Mouse (Mus musculus): ENCODE results near the gene Lamtor3. TPM values are rescaled to one million over a fixed set of nuclear protein-coding genes. Genes with fewer than 3 reads are reported as not detected.

The Lamtor3 gene
- polyA plus RNA-seq, 1 experiment, result not detected

DNA sequence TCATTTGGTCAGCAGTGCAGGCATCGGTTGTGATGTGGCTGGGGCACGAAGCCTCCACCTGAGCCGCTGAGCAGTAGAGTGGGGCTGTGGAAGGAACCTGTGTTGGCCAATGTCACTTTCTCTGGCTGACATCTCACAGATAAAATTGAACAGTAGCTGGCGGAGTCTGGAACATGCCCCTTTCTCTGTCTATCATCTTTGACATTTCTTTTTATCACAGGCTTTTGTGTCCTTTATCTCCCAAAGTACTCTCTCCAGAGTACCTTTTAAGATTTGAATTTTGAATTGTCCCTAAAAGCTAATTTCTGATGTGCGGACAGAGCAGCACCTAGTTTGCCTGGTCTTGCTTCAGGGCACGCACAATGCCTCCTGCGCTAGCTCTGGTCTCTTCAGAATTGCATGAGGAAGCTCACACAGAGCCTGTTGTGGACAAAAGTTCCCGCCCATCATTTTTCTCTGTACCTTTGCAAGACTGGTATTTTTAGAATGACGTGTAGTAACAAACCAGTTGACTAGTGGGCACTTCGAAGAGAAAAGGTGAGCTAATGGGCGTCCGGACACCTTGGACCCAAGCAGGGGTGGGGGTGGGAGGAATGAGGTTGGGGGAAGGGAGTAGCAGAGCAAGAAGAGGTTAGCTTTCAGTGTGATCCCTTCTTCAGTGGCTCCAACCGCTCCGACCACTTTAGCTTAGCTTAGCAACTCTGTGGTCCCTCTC is 50.0 kb downstream of the Lamtor3 start:
- Histone ChIP-seq H3K4me3 (ENCODE audit: insufficient read depth, low read depth, low read length) (no peak overlapping the region), H3K4me1 (ENCODE audit: control insufficient read depth, insufficient read depth, low read length) (peaks cover 5% of the 10 kb centered on the region; the same call in 1 of the 2 replicates), H3K27ac (ENCODE audit: insufficient read depth, low read depth, low read length) (no peak overlapping the region)
- no peak for TF ChIP-seq CTCF (IDR thresholded peaks at IDR 0.05; ENCODE audit: insufficient read depth, low read depth, low read length)
- TF ChIP-seq POLR2A (IDR thresholded peaks at IDR 0.05; ENCODE audit: insufficient read depth, low read depth, low read length), result no peak
- WGBS, result 93% methylated on average over 14 of the region's 14 CpGs

GRCm38 (mm10) chr3:137968820-137969486 is 50.6 kb downstream of the Lamtor3 start:
- WGBS, result 88% methylated on average over 9 of the region's 9 CpGs
- TF ChIP-seq CTCF (IDR thresholded peaks at IDR 0.05; ENCODE audit: insufficient read depth, low read depth, low read length) (no peak), POLR2A (IDR thresholded peaks at IDR 0.05; ENCODE audit: insufficient read depth, low read depth, low read length) (no peak)
- Histone ChIP-seq H3K4me1 (ENCODE audit: control insufficient read depth, insufficient read depth, low read length) (peaks cover 2% of the 10 kb centered on the region; the same call in 1 of the 2 replicates), H3K27ac (ENCODE audit: insufficient read depth, low read depth, low read length) (no peak overlapping the region), H3K4me3 (ENCODE audit: insufficient read depth, low read depth, low read length) (no peak overlapping the region)

DNA sequence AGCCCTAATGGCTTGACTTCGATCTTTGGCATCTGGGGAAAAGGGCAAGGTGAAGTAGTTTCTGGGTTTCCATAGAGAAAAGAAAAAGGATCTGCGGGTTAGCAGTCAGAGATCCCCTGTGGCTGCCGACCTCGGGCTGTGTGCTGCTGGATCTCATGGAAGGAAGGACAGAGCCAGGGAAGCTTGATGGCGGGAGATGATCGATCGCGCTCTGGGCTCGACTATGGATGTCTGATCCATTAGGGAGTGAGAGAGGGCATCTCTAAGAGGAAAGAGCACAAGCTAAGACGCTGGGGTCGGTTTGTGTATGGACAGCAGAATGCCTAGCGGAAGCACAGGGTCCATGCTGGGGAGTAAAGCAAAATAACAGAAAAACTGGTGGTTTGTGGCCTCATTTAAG is 51.6 kb downstream of the Lamtor3 start:
- Histone ChIP-seq H3K4me3 (ENCODE audit: insufficient read depth, low read depth, low read length) (no peak overlapping the region), H3K4me1 (ENCODE audit: control insufficient read depth, insufficient read depth, low read length) (peaks cover 6% of the 10 kb centered on the region; the same call in 1 of the 2 replicates), H3K27ac (ENCODE audit: insufficient read depth, low read depth, low read length) (no peak overlapping the region)
- TF ChIP-seq POLR2A (IDR thresholded peaks at IDR 0.05; ENCODE audit: insufficient read depth, low read depth, low read length) (no peak), CTCF (IDR thresholded peaks at IDR 0.05; ENCODE audit: insufficient read depth, low read depth, low read length) (no peak)
- WGBS, result 64% methylated on average over 12 of the region's 12 CpGs

GRCm38 (mm10) chr3:137972224-137972623 is 53.9 kb downstream of the Lamtor3 start:
- TF ChIP-seq POLR2A (IDR thresholded peaks at IDR 0.05; ENCODE audit: insufficient read depth, low read depth, low read length), result no peak
- no peak for TF ChIP-seq CTCF (IDR thresholded peaks at IDR 0.05; ENCODE audit: insufficient read depth, low read depth, low read length)
- WGBS, result 83% methylated on average over 5 of the region's 5 CpGs

DNA sequence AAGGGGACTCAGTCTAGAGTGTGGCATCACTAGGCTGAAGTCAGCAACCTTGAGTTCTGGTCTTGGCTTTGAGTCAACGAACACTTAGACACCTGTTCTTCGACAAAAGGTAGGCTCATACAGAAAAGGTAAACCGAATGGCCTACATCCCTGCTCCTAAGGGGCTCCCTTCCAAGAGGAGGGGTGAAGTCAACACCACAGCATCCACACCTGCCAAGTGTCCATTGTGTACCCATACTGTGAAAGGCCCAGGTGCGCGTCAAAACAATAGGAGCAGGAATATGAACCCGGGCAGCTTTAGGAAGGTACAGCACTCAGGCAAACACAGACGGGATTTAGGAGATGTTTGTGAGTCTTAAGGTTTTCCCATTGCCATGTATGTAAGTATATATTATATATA is 54.7 kb downstream of the Lamtor3 start:
- Histone ChIP-seq H3K4me1 (ENCODE audit: control insufficient read depth, insufficient read depth, low read length) (peaks cover 15% of the 10 kb centered on the region), H3K4me3 (ENCODE audit: insufficient read depth, low read depth, low read length) (no peak overlapping the region), H3K27ac (ENCODE audit: insufficient read depth, low read depth, low read length) (no peak overlapping the region)
- WGBS, result 90% methylated on average over 7 of the region's 7 CpGs
- TF ChIP-seq POLR2A (IDR thresholded peaks at IDR 0.05; ENCODE audit: insufficient read depth, low read depth, low read length), result no peak
- no peak for TF ChIP-seq CTCF (IDR thresholded peaks at IDR 0.05; ENCODE audit: insufficient read depth, low read depth, low read length)

More at GRCm38 (mm10) chr3:137972224-137972623, 53.9 kb downstream of the Lamtor3 start:
- no peak overlapping the region for H3K27ac ChIP-seq (ENCODE audit: insufficient read depth, low read depth, low read length)
- no peak overlapping the region for H3K4me3 ChIP-seq (ENCODE audit: insufficient read depth, low read depth, low read length)
- H3K4me1 ChIP-seq (ENCODE audit: control insufficient read depth, insufficient read depth, low read length), result peaks cover 10% of the 10 kb centered on the region

- Histone ChIP-seq H3K4me3 (ENCODE audit: insufficient read depth, low read depth, low read length) (no peak overlapping the region), H3K4me1 (ENCODE audit: control insufficient read depth, insufficient read depth, low read length) (peaks cover 15% of the 10 kb centered on the region), H3K27ac (ENCODE audit: insufficient read depth, low read depth, low read length) (no peak overlapping the region)
- TF ChIP-seq POLR2A (IDR thresholded peaks at IDR 0.05; ENCODE audit: insufficient read depth, low read depth, low read length), result no peak
- no peak for TF ChIP-seq CTCF (IDR thresholded peaks at IDR 0.05; ENCODE audit: insufficient read depth, low read depth, low read length)
- 73% methylated on average over 8 of the region's 8 CpGs for WGBS
Measured at GRCm38 (mm10) chr3:137974306-137974705, 56.0 kb downstream of the Lamtor3 start.

- no peak overlapping the region for H3K27ac ChIP-seq (ENCODE audit: insufficient read depth, low read depth, low read length)
- peaks cover 15% of the 10 kb centered on the region for H3K4me1 ChIP-seq (ENCODE audit: control insufficient read depth, insufficient read depth, low read length)
- WGBS, result 66% methylated on average over 7 of the region's 7 CpGs
- H3K4me3 ChIP-seq (ENCODE audit: insufficient read depth, low read depth, low read length), result no peak overlapping the region
- TF ChIP-seq POLR2A (IDR thresholded peaks at IDR 0.05; ENCODE audit: insufficient read depth, low read depth, low read length) (no peak), CTCF (IDR thresholded peaks at IDR 0.05; ENCODE audit: insufficient read depth, low read depth, low read length) (no peak)
Measured at GRCm38 (mm10) chr3:137975435-137975834, 57.1 kb downstream of the Lamtor3 start.

DNA sequence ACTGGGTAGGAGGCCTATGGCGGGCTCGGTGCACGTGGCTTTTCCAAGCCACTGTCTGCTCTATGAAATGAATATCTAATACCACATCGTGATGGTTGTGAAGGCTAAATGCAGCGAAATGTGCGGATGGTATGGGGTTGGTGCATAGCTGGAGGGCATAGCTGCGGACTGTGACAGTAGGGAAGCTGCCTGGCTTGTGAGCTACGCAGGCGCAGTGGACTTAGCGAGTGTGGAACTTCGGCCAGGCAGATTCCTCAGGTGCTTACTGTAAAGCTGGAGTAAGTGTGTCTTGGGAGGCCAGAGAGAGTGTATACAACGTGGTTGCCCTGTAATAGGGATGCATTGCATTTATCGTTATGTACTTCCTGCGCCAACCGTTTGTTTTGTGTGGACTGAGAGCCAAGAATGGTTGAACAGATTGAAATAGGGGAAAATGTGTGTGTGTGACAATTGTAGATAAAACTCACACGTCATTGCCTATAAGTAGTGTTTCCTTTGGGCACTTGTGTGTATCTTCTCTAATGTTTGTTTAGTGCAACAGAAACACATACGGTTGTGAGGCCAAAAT is 57.6 kb downstream of the Lamtor3 start:
- no peak overlapping the region for H3K27ac ChIP-seq (ENCODE audit: insufficient read depth, low read depth, low read length)
- H3K4me3 ChIP-seq (ENCODE audit: insufficient read depth, low read depth, low read length), result no peak overlapping the region
- TF ChIP-seq POLR2A (IDR thresholded peaks at IDR 0.05; ENCODE audit: insufficient read depth, low read depth, low read length) (no peak), CTCF (IDR thresholded peaks at IDR 0.05; ENCODE audit: insufficient read depth, low read depth, low read length) (no peak)
- WGBS, result 93% methylated on average over 17 of the region's 17 CpGs
- H3K4me1 ChIP-seq (ENCODE audit: control insufficient read depth, insufficient read depth, low read length), result peaks cover 15% of the 10 kb centered on the region

All from olfactory bulb, adult 2 months (tissue).